In genomic region chr10:81221402-81222015, GRCm38 (mm10) we compare ENCODE assay signal across 28 mouse cellular contexts. TPM values are rescaled to one million over a fixed set of nuclear protein-coding genes. Genes with fewer than 3 reads are reported as not detected.
DNase-seq lines count a peak whose midpoint lies in the region; ATAC-seq and TF ChIP-seq lines count a peak whose summit lies in the region.
"Had no signal": no experiment of that assay in that cellular context is flagged by ENCODE, and none has a peak within 500 bp of the region (broad histone marks: within the 10 kb centered on the region; RNA-seq: fewer than 3 reads in every experiment).

No protein-coding gene starts in this region.

- no peaks in the 10 kb centered on the region for H3K9me3 ChIP-seq in intestine, embryonic 15.5 days
- H3K9me3 ChIP-seq: embryonic facial prominence, embryonic 13.5 days; heart, embryonic 12.5 days; kidney, embryonic 15.5 days; liver, embryonic 12.5 days; lung, embryonic 15.5 days; megakaryocyte, embryonic 14.5 days had no signal

- no peak overlapping the region; the same call in 1 of the 2 replicates for H3K4me2 ChIP-seq in intestine, embryonic 15.5 days (replicated peaks)
- H3K4me2 ChIP-seq: embryonic facial prominence, embryonic 13.5 days; heart, embryonic 12.5 days; kidney, embryonic 15.5 days; liver, embryonic 12.5 days; lung, embryonic 15.5 days had no signal

- no peaks in the 10 kb centered on the region for H3K36me3 ChIP-seq in intestine, embryonic 15.5 days
- no peaks in the 10 kb centered on the region for H3K36me3 ChIP-seq in small intestine, adult 2 months (ENCODE audit: control insufficient read depth, insufficient read depth, low read length)
- H3K36me3 ChIP-seq: embryonic facial prominence, embryonic 13.5 days; heart, embryonic 12.5 days; kidney, embryonic 15.5 days; liver, embryonic 12.5 days; lung, embryonic 15.5 days had no signal

- no peaks in the 10 kb centered on the region for H3K27me3 ChIP-seq in intestine, embryonic 15.5 days (replicated peaks)
- no peaks in the 10 kb centered on the region for H3K27me3 ChIP-seq in small intestine, adult 2 months (ENCODE audit: control insufficient read depth, insufficient read depth, low read length)

- WGBS in intestine, embryonic 15.5 days, result 74% methylated on average over 5 of the region's 5 CpGs
- WGBS in small intestine, adult 2 months, result 52% methylated on average over 5 of the region's 5 CpGs

- intact Hi-C loops in left cerebral cortex, adult 2 months (cut with DNase I), result no loop called here

- H3K27ac ChIP-seq in intestine, embryonic 15.5 days, result peak overlapping the region; percentile 51; the same call in 1 of the 2 replicates
- H3K27ac ChIP-seq in small intestine, adult 2 months (ENCODE audit: insufficient read depth, low read depth, low read length), result peak overlapping the region; percentile 42; the same call in 1 of the 2 replicates
- H3K27ac ChIP-seq in left cerebral cortex, adult 2 months, result no peak overlapping the region
- H3K27ac ChIP-seq: embryonic facial prominence, embryonic 13.5 days; hindbrain, postnatal 0 days; kidney, embryonic 15.5 days; liver, embryonic 12.5 days; lung, embryonic 15.5 days had no signal

- no peak for TF ChIP-seq CTCF in small intestine, adult 2 months (IDR thresholded peaks at IDR 0.05; ENCODE audit: extremely low read depth, insufficient read length, insufficient replicate concordance, low read depth, low read length)
- no peak for TF ChIP-seq CTCF in left cerebral cortex, adult 2 months (IDR thresholded peaks at IDR 0.05)

- H3K4me1 ChIP-seq in intestine, embryonic 15.5 days (replicated peaks), result peaks cover 7% of the 10 kb centered on the region
- H3K4me1 ChIP-seq in small intestine, adult 2 months (ENCODE audit: control insufficient read depth, insufficient read depth, insufficient read length, low read length), result peaks cover 9% of the 10 kb centered on the region
- H3K4me1 ChIP-seq: embryonic facial prominence, embryonic 13.5 days; lung, embryonic 15.5 days had no signal

- H3K4me3 ChIP-seq in intestine, embryonic 15.5 days (replicated peaks), result no peak overlapping the region
- no peak overlapping the region for H3K4me3 ChIP-seq in small intestine, adult 2 months (ENCODE audit: low read depth, low read length)
- no peak overlapping the region for H3K4me3 ChIP-seq in left cerebral cortex, adult 2 months
- H3K4me3 ChIP-seq: embryonic facial prominence, embryonic 13.5 days; heart, embryonic 12.5 days; kidney, embryonic 15.5 days; liver, embryonic 12.5 days; lung, embryonic 15.5 days; megakaryocyte, embryonic 14.5 days had no signal

- DNase-seq in 416B (ENCODE audit: low read depth) (peak; percentile 64), MEL-GATA-1-ER (ENCODE audit: extremely low read depth, low read depth) (peak; percentile 54)
- no peak for DNase-seq in left cerebral cortex, adult 2 months (ENCODE audit: extremely low spot score in 1 of 2, low spot score in 2 of 2)
- DNase-seq in ovary, postnatal 14 days (ENCODE audit: low spot score), result no peak
- no peak for DNase-seq in gastrocnemius, postnatal 10 days
- no peak for DNase-seq in thymus, adult 18-20 months
- DNase-seq: adrenal gland, adult 2 months; cerebellum, adult 2 months; gastrocnemius, postnatal 36 days; layer of hippocampus, postnatal 36 days; thymus, adult 2 months had no signal

- peak; percentile 88 for ATAC-seq in intestine, embryonic 15.5 days
- ATAC-seq: CD4-positive, CD25-positive, alpha-beta regulatory T cell, adult 4 months; hindbrain, postnatal 0 days; liver, embryonic 12.5 days; midbrain, embryonic 16.5 days had no signal

- TF ChIP-seq POLR2A in small intestine, adult 2 months (IDR thresholded peaks at IDR 0.05; ENCODE audit: low read depth, low read length), result no peak

- no peak overlapping the region for H3K9ac ChIP-seq in intestine, embryonic 15.5 days
- H3K9ac ChIP-seq: embryonic facial prominence, embryonic 13.5 days; heart, embryonic 12.5 days; kidney, embryonic 15.5 days; liver, embryonic 12.5 days; lung, embryonic 15.5 days had no signal

RNA-seq across cellular contexts. Expression of gene Atcay, which starts 9.1 kb away (rescaled TPM):
- polyA plus RNA-seq in intestine, embryonic 15.5 days (2015; fragmentation: Nextera tagmentation; extraction: Ambion mirVana), result 1.7 TPM in 2 replicates
- 0.53 and 0.60 TPM in 2 replicates for polyA plus RNA-seq in small intestine, adult 2 months (2012; rRNA removed)
- total RNA-seq in left cerebral cortex, adult 2 months (2021), result 100 to 1,000 TPM; 203 to 206 TPM
- total RNA-seq in gastrocnemius, postnatal 10 days (2021), result under 1 TPM; 0.40 to 0.43 TPM
- total RNA-seq: gastrocnemius, postnatal 36 days had no signal

RNA-seq across cellular contexts. Expression of gene Zfr2, which starts 11.4 kb away (rescaled TPM):
- polyA plus RNA-seq in intestine, embryonic 15.5 days (2015; fragmentation: Nextera tagmentation; extraction: Ambion mirVana), result 7.9 and 9.2 TPM in 2 replicates
- 4.9 and 14.2 TPM in 2 replicates for polyA plus RNA-seq in small intestine, adult 2 months (2012; rRNA removed)
- total RNA-seq in left cerebral cortex, adult 2 months (2021), result 10 to 100 TPM; 70.9 to 76.2 TPM
- total RNA-seq in gastrocnemius, postnatal 10 days (2021), result 1 to 10 TPM; 2.1 to 3.5 TPM

RNA-seq across cellular contexts. Expression of gene Nmrk2, which starts 19.7 kb away (rescaled TPM):
- polyA plus RNA-seq in intestine, embryonic 15.5 days (2015; fragmentation: Nextera tagmentation; extraction: Ambion mirVana), result 0.14 TPM in 1 of 2 replicates, not detected in the other
- polyA plus RNA-seq in small intestine, adult 2 months (2012; rRNA removed), result not detected in 2 replicates
- under 1 TPM in 1 of 2 experiments, not detected in 1; 0.42 TPM for total RNA-seq in left cerebral cortex, adult 2 months (2021)
- 1 to 10 TPM; 1.7 to 1.8 TPM for total RNA-seq in gastrocnemius, postnatal 10 days (2021)
- total RNA-seq: adrenal gland, adult 2 months had no signal
- polyA plus RNA-seq: adrenal gland, adult 2 months; embryonic facial prominence, embryonic 13.5 days; kidney, embryonic 15.5 days; liver, embryonic 12.5 days; midbrain, embryonic 16.5 days; spleen, adult 2 months had no signal

RNA-seq across cellular contexts. Expression of gene Matk, which starts 31.2 kb away (rescaled TPM):
- 2.2 and 2.4 TPM in 2 replicates for polyA plus RNA-seq in intestine, embryonic 15.5 days (2015; fragmentation: Nextera tagmentation; extraction: Ambion mirVana)
- polyA plus RNA-seq in small intestine, adult 2 months (2012; rRNA removed), result 6.8 and 13.0 TPM in 2 replicates
- 100 to 1,000 TPM; 212 to 221 TPM for total RNA-seq in left cerebral cortex, adult 2 months (2021)
- total RNA-seq in gastrocnemius, postnatal 10 days (2021), result 1 to 10 TPM in 1 of 2 experiments, under 1 TPM in 1; 0.70 to 1.3 TPM

RNA-seq across cellular contexts. Expression of gene 4930442H23Rik, which starts 37.9 kb away (rescaled TPM):
- polyA plus RNA-seq in intestine, embryonic 15.5 days (2015; fragmentation: Nextera tagmentation; extraction: Ambion mirVana), result 0.13 and 0.15 TPM in 2 replicates
- not detected in 2 replicates for polyA plus RNA-seq in small intestine, adult 2 months (2012; rRNA removed)
- not detected for total RNA-seq in left cerebral cortex, adult 2 months (2021)
- total RNA-seq in gastrocnemius, postnatal 10 days (2021), result not detected
- total RNA-seq: adrenal gland, adult 2 months; gastrocnemius, postnatal 36 days; heart, postnatal 25 days; hindbrain, postnatal 0 days; layer of hippocampus, postnatal 36 days had no signal
- polyA plus RNA-seq: brain, embryonic 14.5 days; CD4-positive, CD25-positive, alpha-beta regulatory T cell, adult 4 months; cerebellum, adult 2 months; embryonic facial prominence, embryonic 13.5 days; frontal cortex, adult 2 months; kidney, embryonic 15.5 days; limb, embryonic 11.5 days; liver, embryonic 12.5 days; midbrain, embryonic 16.5 days; neural tube, embryonic 11.5 days; spleen, adult 2 months; thymus, adult 2 months had no signal

Comparison
In these comparisons a context has a peak if more than half of its experiments do, and no peak if none do; other contexts are left out.
1. DNase-seq: peak in 416B (single experiment) and MEL-GATA-1-ER (single experiment); none in left cerebral cortex, adult 2 months (0 of 2), ovary, postnatal 14 days (single experiment), gastrocnemius, postnatal 10 days (single experiment) and thymus, adult 18-20 months (0 of 2).
2. RNA of gene Atcay, which starts 9.1 kb away (total RNA-seq): 203 to 206 TPM in left cerebral cortex, adult 2 months; 0.40 to 0.43 TPM in gastrocnemius, postnatal 10 days; every median in the first group is over 100 times any median in the second.
3. RNA of gene Zfr2, which starts 11.4 kb away (total RNA-seq): 70.9 to 76.2 TPM in left cerebral cortex, adult 2 months; 2.1 to 3.5 TPM in gastrocnemius, postnatal 10 days; every median in the first group is over 10 times any median in the second.